Mouse (Mus musculus) mouse embryonic stem cell (cell line): ENCODE data around the gene Adap2.
"Not testable (repeated sequence)": the region's sequence is repeated elsewhere in the genome, so short reads cannot be mapped to it uniquely, and the experiment has no call there.

Source experiments
- in situ Hi-C, 2 experiments: fragments of 300-500 bp; cut with MboI; formaldehyde crosslinking; loops; 1 replicate in 1 of 2; 3 replicates in 1 of 2; pipeline ENCODE4 v1.14.3; 2019 to 2020; ENCODE audit warnings: low sequenced_read_pairs in 2 of 2, low pct_unique_long_range_greater_than_20kb in 1 of 2, mixed read lengths in 1 of 2; ENCODE audit not compliant: unreplicated experiment in 1 of 2

Gene Adap2

GRCm38 (mm10) chr11:80155541-80155940 is 1.6 kb downstream of the Adap2 start:
- in situ Hi-C loops, result no loop called here

GRCm38 (mm10) chr11:80155961-80156360 is 2.1 kb downstream of the Adap2 start:
- in situ Hi-C loops, result no loop called here

GRCm38 (mm10) chr11:80156841-80157240 is 2.9 kb downstream of the Adap2 start:
- in situ Hi-C loops, result no loop called here

GRCm38 (mm10) chr11:80159018-80159417 is 5.1 kb downstream of the Adap2 start:
- in situ Hi-C loops, result no loop called here

GRCm38 (mm10) chr11:80161041-80161440 is 7.1 kb downstream of the Adap2 start:
- in situ Hi-C loops, result no loop called here

- in situ Hi-C loops, result no loop called here
These were observed 9.6 kb downstream of the Adap2 start for GRCm38 (mm10) chr11:80163362-80164116.

GRCm38 (mm10) chr11:80164224-80164623 is 10.3 kb downstream of the Adap2 start:
- in situ Hi-C loops, result no loop called here

- in situ Hi-C loops, result no loop called here
These were observed 14.2 kb downstream of the Adap2 start for GRCm38 (mm10) chr11:80168121-80168520.

GRCm38 (mm10) chr11:80168611-80169249 is 14.8 kb downstream of the Adap2 start:
- in situ Hi-C loops, result no loop called here

- in situ Hi-C loops, result no loop called here
These were observed 15.7 kb downstream of the Adap2 start for GRCm38 (mm10) chr11:80169629-80170028.

- in situ Hi-C loops, result no loop called here
These were observed 16.4 kb downstream of the Adap2 start for GRCm38 (mm10) chr11:80170351-80170750.

- in situ Hi-C loops, result no loop called here
These were observed 18.0 kb downstream of the Adap2 start for GRCm38 (mm10) chr11:80171884-80172283.

- in situ Hi-C loops, result no loop called here
These were observed 20.2 kb downstream of the Adap2 start for GRCm38 (mm10) chr11:80173963-80174670.

- in situ Hi-C loops, result loop anchor here in 1 of 2 experiments (5.0 kb wide), 1 partner anchor 40 kb away; no protein-coding TSS in a partner anchor
These were observed 23.3 kb downstream of the Adap2 start for GRCm38 (mm10) chr11:80176911-80177895.

GRCm38 (mm10) chr11:80178316-80178715 is 24.4 kb downstream of the Adap2 start:
- in situ Hi-C loops, result loop anchor here in 1 of 2 experiments (5.0 kb wide), 1 partner anchor 41 kb away; no protein-coding TSS in a partner anchor

GRCm38 (mm10) chr11:80181021-80181749 is 27.3 kb downstream of the Adap2 start:
- in situ Hi-C loops, result no loop called here

- in situ Hi-C loops, result not testable (repeated sequence)
These were observed 29.3 kb downstream of the Adap2 start for GRCm38 (mm10) chr11:80183054-80183704.
